Mouse (Mus musculus) layer of hippocampus, adult 2 months (tissue): ENCODE results near the gene Cntnap4. TPM values are rescaled to one million over a fixed set of nuclear protein-coding genes. Genes with fewer than 3 reads are reported as not detected.

Experiments used
- DNase-seq, 2 experiments: peaks; one replicate each; pipeline ENCODE4 v3.0.0; 2022; ENCODE audit warnings: low spot score in 2 of 2
- H3K27ac ChIP-seq: fragments of 200-600 bp; 2 replicates; pipeline ENCODE4 v1.8.1; 2022
- H3K4me3 ChIP-seq: fragments of 200-600 bp; 2 replicates; pipeline ENCODE4 v1.8.1; 2022; ENCODE audit warnings: mild to moderate bottlenecking
- CTCF ChIP-seq: fragments of 200-600 bp; conservative IDR thresholded peaks from 2 replicates; pipeline ENCODE4 v1.8.1; 2022; ENCODE audit warnings: antibody characterized with exemption, mild to moderate bottlenecking, moderate library complexity
- long read RNA-seq, 2 experiments: library from polyadenylated mRNA; stranded (forward); transcript quantifications; one replicate each; pipeline ENCODE4 v2.0.0; 2021; ENCODE audit warnings: borderline mapping rate in 2 of 2
- total RNA-seq, 2 experiments: library from RNA; stranded (reverse); gene quantifications; 2 replicates each; pipeline ENCODE4 v1.2.3; 2021

Gene Cntnap4
- total RNA-seq: 10 to 100 TPM; 16.2 to 18.2 TPM
- long read RNA-seq, experiment 1, full-length matches to known transcripts: 17 of 21 reads
- long read RNA-seq, experiment 1, partial matches to known transcripts: 4 of 21 reads
- long read RNA-seq, experiment 1, other reads (novel, unspliced or antisense): 0 of 21 reads
- long read RNA-seq, experiment 2, full-length matches to known transcripts: 28 of 28 reads
- long read RNA-seq, experiment 2, partial matches to known transcripts: 0 of 28 reads
- long read RNA-seq, experiment 2, other reads (novel, unspliced or antisense): 0 of 28 reads

DNA sequence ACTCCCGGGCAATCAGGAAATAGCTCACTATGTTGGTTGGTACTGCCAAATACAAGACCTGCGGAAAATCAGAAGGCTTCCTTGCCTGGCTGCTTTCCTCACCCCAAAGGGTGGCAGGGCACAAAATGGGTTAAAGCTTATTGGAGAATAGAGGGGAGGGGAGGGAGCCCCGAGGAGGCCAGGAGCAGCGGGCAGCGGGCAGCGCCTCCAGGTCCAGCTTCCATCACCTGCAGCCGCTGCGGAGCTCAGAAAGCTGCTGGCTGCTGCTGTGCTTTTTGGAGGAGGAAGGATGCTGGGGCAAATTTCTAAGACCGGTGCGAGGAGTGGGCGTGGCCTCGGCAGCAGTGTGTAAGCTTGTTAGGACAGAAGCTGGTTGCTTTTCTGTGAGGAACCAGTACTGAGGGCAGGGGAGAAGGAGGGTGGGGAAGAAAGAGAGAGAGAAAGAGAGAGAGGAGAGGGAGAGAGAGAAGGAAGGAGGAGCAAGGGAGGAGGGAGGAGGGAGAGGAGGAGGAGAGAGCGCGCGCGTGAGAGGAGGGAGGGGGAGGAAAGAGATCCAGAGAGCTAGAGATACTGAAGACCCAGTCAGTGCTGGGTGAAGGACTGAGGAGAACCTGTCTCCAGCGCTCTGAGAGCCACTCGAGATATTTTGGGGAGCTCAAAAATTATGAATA lies at the start of gene Cntnap4:
Cntnap4 (plus strand) TSS at position 573 of the 671 bp plus-strand sequence.
- Histone ChIP-seq H3K27ac (peak within 1 kb of the TSS; percentile 74; the same call in 1 of the 2 replicates), H3K4me3 (peak within 1 kb of the TSS; percentile 64)
- TF ChIP-seq CTCF: no peak
- DNase-seq: peak; percentile 23 to 30

DNA sequence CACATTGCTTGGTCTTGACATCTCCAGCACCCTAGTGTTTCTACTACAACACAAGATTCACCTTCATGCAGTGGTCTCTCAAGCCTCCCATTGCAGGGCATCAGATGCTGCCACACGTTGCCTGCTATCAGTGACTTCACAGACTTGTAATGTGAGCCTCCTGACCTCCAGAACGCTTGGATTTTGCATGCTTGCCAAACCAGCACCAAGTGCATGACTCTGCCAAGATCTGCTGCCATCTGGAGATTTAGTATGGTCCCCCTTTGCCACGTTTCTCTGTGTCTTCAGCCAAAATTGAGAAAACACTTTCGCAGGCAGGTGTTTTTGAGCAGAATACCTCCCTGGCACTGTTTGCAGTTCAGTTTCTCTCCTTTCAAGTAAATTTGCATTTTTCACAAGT lies 12.5 kb upstream of the Cntnap4 start:
- H3K27ac ChIP-seq: no peak overlapping the region
- TF ChIP-seq CTCF: no peak
- DNase-seq: no peak
- no peak overlapping the region for H3K4me3 ChIP-seq

DNA sequence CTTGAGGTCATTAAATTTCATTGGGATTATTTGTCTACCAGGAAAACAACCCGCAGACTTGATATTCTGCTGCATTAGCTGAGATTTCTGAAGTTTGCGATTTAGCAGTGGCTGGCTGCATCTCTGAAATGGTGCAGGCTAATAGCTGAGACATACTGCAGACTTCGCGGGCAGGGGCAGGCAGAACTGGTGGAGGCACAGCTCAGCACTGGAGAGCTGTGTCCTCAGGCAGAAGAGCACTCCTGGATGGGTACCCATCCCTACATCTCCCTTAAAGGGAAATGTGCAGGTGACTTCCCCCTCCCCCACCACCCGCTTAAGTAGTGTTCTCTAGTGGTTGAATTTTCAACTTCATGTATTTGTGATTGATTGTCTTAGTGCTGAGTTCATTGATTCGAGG lies 698 bp downstream of the Cntnap4 start:
- H3K4me3 ChIP-seq: peak overlapping the region; percentile 64
- no peak for TF ChIP-seq CTCF
- no peak for DNase-seq
- peak overlapping the region; percentile 37; the same call in 1 of the 2 replicates for H3K27ac ChIP-seq

DNA sequence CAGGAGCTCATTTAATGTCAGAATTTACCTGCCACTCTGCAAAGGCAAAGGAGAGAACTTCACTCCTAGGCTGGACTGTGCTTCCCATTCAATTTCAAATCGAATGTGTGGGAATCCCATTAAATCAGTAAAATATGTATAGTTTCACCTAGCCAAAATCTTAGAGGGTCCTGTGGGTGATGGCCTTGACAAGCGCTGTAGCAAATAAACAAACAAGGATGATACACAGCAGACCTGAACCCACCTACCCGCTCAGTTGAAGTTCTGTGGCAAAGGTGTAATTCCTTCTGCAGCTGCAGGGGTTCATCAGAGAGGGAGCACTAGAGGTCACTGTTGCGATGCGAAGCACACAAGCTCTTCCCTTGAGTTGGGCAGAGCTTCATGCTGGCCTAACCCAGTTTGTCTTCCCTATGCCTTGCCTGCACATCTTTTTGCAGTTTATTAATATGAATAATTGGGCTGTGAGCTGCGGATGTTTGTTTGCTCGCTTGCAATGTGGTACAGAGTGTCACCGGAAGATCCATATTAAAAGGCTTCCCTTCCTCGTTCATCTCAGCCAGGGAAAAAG lies 1.6 kb downstream of the Cntnap4 start:
- DNase-seq: peak; percentile 49 to 52
- peak overlapping the region; percentile 0; the same call in 1 of the 2 replicates for H3K4me3 ChIP-seq
- no peak overlapping the region for H3K27ac ChIP-seq
- TF ChIP-seq CTCF: peak; percentile 86

DNA sequence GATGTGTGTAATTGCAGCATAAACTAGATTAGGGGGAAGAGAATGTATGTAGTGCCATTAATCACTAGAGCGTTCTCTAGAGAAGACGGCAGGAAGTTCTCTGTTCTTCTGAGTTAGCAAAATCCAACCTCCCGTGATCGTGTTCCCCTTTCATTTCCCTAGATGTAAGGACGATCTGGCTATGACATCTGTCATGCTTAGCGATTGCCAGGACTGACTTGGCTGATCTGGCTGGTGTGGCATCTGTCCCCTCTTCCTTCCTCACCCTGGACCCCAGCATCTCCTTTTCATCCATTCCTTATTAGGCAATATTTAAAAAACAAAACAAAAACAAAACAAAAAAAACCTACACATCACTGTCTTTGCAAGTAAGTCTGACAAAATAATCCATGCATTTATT lies 11.6 kb downstream of the Cntnap4 start:
- no peak overlapping the region for H3K27ac ChIP-seq
- DNase-seq: peak in 1 of 2 experiments; percentile 16
- TF ChIP-seq CTCF: no peak

DNA sequence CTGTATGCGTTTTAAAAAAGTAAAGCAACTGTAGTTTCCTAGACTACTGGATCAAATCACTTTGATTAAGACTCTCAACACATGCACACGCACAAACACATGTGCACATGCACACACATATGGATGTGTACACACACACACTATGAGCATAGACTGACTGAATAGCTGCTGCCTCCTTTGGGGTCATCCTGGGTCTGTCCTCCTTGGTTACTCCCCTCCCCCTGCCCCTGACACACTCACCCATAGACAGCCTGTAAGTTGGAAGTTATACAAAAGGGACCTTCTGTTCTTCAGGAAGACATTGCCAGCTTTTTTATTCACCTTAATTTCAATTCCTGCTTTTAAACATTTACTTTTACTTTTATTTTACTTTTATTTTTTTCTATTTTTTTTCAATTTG lies 13.6 kb downstream of the Cntnap4 start:
- no peak for DNase-seq
- H3K27ac ChIP-seq: no peak overlapping the region
- H3K4me3 ChIP-seq: no peak overlapping the region
- no peak for TF ChIP-seq CTCF

More for the DNA sequence above, 11.6 kb downstream of the Cntnap4 start:
- H3K4me3 ChIP-seq: no peak overlapping the region

DNA sequence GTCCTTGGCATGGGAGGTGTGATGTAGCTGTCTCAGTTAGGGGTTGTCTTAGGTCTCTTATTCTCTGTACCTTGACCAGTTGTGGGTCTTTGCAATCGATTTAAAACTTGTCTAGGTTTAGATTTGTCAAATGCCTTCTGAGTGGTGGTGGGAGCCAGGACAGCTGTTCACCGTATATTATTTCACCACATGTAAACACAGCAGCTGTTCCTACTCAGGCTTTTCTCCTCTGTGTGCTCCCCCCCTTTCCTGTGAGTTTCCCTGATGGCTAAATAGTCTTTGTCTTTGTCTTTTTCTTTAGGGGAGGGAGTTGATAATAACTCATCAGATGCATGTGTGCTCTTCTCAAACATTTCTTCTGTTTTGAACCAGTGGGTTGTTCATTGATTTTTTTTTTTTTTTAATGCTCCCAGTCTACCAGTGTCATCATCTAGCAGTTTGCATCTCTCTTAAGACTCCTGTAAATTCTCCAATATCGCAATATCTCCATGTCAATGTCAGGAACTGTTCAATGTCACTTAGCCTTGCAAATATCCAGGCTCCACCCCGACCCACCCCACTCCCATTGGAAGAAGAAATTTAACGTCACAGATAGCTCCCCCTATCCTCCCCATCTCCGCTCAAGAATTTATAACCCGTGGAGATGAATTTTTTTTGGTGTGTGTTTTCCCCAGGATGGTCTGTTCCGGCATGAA lies 18.7 kb downstream of the Cntnap4 start:
- DNase-seq: no peak
- H3K27ac ChIP-seq: no peak overlapping the region
- no peak overlapping the region for H3K4me3 ChIP-seq
- no peak for TF ChIP-seq CTCF

DNA sequence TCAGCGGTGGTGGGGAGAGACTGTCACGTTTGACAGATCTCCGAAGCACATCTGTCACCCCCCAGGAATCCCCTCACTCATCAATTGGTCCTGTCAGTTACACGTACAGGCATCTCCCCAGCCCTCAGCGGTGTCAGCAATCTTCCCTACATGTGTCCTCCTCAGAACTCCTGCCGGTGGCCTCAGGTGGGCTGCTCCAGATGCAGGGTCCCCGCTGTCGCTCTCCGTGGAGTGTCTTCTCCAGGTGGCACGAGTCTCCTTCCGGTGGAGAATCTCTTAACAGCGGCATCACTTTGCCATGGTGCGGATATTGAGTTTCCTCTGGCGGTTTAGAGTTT lies 19.2 kb downstream of the Cntnap4 start:
- DNase-seq: no peak
- TF ChIP-seq CTCF: no peak
- Histone ChIP-seq H3K4me3 (no peak overlapping the region), H3K27ac (no peak overlapping the region)

DNA sequence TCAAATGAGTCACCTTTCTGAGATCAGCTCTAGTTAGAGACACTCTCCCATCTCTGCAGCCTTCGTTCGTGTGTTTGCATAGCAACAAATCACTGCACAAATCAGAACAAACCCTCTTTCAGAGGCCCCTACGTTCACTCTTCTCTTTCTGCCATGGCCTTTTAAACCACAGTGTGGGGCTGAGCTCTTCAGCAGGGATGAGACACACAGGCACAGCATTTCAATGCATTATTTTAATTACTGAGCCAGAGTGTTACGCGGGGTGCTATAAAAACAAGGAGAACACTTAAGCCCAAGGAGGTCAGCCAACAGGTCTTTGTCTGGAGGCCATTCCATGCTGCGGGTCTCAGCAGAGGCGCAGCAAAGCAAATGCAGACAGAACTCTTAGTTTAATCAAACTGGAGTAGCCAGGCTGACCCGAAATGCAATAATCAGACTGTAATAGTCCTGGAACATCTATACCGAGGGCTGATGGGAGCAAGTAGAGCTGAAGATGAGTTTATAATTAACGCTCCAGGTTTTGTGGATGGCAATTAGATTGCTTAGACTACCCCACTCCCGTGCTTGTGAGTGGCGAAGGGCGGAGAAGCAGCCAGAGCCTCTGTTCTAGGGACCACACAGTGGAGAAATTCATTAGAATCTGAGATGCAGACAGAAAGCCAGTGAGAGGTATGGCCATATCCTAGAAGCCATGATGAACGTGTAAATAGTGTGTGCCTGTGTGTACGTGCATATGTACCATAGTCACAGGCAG lies 26.4 kb downstream of the Cntnap4 start:
- Histone ChIP-seq H3K4me3 (no peak overlapping the region), H3K27ac (no peak overlapping the region)
- no peak for TF ChIP-seq CTCF
- DNase-seq: no peak

DNA sequence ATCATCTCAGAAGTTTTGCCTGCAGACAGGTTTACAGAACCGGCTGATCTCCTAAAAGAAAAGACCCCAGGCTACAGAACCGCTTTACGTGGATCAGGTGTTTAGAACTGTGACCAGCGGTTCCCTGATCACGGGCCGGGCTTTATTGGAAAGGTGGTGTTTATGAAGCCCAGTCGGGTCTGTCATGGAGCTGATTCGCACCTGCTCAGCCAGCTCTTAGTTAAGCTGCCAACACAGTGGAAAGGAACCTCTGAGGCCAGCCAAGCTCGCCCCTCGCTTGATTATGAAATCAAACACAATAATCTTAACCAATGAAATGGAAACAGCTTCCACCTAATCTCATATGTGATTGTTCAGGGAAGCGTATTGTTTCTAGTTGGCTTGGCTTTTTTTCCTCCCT lies 30.1 kb downstream of the Cntnap4 start:
- no peak for DNase-seq

DNA sequence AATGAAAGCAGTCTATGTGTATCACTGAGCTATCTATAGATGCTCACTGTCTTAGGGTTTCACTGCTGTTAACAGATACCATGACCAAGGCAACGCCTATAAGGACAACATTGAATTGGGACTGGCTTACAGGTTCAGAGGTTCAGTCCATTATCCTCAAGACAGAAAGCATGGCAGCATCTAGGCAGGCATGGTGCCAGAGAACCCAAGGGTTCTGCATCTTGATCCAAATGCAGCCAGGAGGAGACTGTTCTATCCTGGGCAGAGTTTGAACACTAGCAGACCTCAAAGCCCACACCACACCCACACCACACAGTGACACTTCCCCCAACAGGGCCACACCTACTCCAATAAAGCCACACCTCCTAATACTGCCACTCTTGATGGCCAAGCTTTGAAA lies 31.3 kb downstream of the Cntnap4 start:
- no peak overlapping the region for H3K27ac ChIP-seq
- TF ChIP-seq CTCF: no peak
- DNase-seq: no peak
- no peak overlapping the region for H3K4me3 ChIP-seq

More for the DNA sequence above, 30.1 kb downstream of the Cntnap4 start:
- TF ChIP-seq CTCF: no peak
- no peak overlapping the region for H3K4me3 ChIP-seq
- H3K27ac ChIP-seq: no peak overlapping the region

DNA sequence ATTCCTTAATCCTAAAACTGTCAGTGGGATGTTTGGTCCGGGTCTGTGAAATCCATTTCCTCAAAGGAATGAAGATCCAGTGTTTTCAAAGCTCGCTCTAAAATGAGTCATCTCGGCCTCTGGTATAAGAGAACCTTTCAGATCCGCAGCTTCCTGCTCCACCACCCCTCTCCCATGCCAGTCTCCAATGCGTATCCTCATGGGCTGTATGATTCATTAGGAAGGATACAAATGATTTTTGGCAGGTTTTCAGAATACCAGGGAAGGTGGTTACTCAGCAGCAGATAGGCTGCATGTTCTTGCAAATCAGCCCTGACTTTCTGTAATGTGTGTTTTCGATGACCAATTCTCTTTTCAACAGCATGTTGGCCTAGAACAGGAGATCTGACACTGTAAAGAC lies 40.3 kb downstream of the Cntnap4 start:
- Histone ChIP-seq H3K4me3 (no peak overlapping the region), H3K27ac (no peak overlapping the region)
- no peak for TF ChIP-seq CTCF

More for the DNA sequence above, 40.3 kb downstream of the Cntnap4 start:
- DNase-seq: no peak
